Mouse (Mus musculus) testis, adult 2 months (tissue): ENCODE results near the gene Tm7sf2.

Experiments used
- CTCF ChIP-seq: fragments of 200-500 bp; IDR thresholded peaks from 2 replicates; pipeline ENCODE4 v1.5.1; 2012; ENCODE audit warnings: low read depth, mild to moderate bottlenecking, inconsistent platforms, low read length, moderate library complexity; ENCODE audit not compliant: control insufficient read depth, insufficient read depth, insufficient replicate concordance
- POLR2A ChIP-seq: fragments of 200-500 bp; IDR thresholded peaks from 2 replicates; pipeline ENCODE4 v1.6.1; 2012; ENCODE audit warnings: low read depth, mild to moderate bottlenecking, inconsistent platforms, low read length, moderate library complexity; ENCODE audit not compliant: control insufficient read depth

DNA sequence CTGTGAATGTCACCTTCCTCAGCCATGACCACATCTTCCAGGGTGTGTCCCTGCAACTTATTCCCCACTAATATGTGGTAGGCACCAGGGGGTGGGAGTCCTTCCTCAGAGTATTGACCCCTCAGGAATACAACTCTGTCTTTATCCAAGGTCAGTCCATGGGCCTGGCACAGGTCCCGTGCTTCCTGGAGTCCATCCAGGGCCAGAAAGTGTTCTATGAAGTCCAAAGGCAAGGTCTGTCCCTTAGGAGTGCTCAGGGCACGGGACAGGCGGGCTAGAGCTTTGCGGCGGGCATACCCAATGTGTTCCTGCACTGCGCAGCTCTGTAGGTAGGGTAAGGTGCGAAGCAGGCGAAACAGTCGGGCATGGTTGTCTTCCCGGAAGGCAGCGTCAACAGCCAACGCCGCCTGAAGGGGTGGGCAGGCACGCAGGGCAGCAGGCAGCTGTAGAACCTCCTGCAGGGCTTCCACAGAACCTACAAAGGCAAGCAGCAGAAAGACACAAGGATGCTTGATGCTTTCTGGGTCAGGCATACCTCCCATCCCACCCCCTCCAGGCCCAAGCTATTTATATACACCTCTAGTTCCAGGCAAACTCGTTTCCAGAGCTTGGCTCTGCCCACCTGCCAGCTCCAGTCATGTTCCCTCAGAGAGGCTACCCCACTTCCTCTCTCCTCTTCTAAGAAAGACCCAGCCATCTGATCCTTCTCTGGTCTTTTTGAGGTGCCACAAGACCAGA is 48.1 kb upstream of the Tm7sf2 start:
- no peak for TF ChIP-seq CTCF
- no peak for TF ChIP-seq POLR2A
